Mouse (Mus musculus) neural tube, embryonic 15.5 days (tissue): ENCODE data around the gene Ppp2r5a. TPM values are rescaled to one million over a fixed set of nuclear protein-coding genes. Genes with fewer than 3 reads are reported as not detected.

Source experiments
- ATAC-seq: fragments of 200-750 bp; cut with Nextera tagmentation; 2 replicates; pipeline ENCODE4 v1.8.0; 2017; ENCODE audit warnings: mild to moderate bottlenecking, moderate TSS enrichment, moderate library complexity; ENCODE audit not compliant: low FRiP score
- H3K27ac ChIP-seq: fragments of 300-500 bp; sonication (generic); replicated peaks from 2 replicates; pipeline ENCODE4 v1.5.1; 2015; ENCODE audit warnings: mild to moderate bottlenecking, inconsistent platforms
- H3K27me3 ChIP-seq: fragments of 300-500 bp; sonication (generic); replicated peaks from 2 replicates; pipeline ENCODE4 v1.6.1; 2015; ENCODE audit warnings: inconsistent platforms
- H3K36me3 ChIP-seq: fragments of 300-500 bp; sonication (generic); 2 replicates; pipeline ENCODE4 v1.6.1; 2015; ENCODE audit warnings: inconsistent platforms
- H3K4me1 ChIP-seq: fragments of 300-500 bp; sonication (generic); 2 replicates; pipeline ENCODE4 v1.6.1; 2015; ENCODE audit warnings: inconsistent platforms
- H3K4me2 ChIP-seq: fragments of 300-500 bp; sonication (generic); 2 replicates; pipeline ENCODE4 v1.6.1; 2015; ENCODE audit warnings: inconsistent platforms, mild to moderate bottlenecking, moderate library complexity
- H3K4me3 ChIP-seq: fragments of 300-500 bp; sonication (generic); replicated peaks from 2 replicates; pipeline ENCODE4 v1.5.1; 2015; ENCODE audit warnings: mild to moderate bottlenecking, inconsistent platforms
- H3K9ac ChIP-seq: fragments of 300-500 bp; sonication (generic); replicated peaks from 2 replicates; pipeline ENCODE4 v1.6.1; 2015; ENCODE audit warnings: mild to moderate bottlenecking, inconsistent platforms
- H3K9me3 ChIP-seq: fragments of 300-500 bp; sonication (generic); replicated peaks from 2 replicates; pipeline ENCODE4 v1.6.1; 2016; ENCODE audit warnings: inconsistent platforms
- WGBS: fragments of 180-500 bp; shearing (Covaris S2); methylation state at CpG from one replicate; pipeline ENCODE4 v1.1.7; 2015; ENCODE audit warnings: mixed read lengths; 5-methylcytosine and 5-hydroxymethylcytosine counted together
- polyA plus RNA-seq: library from polyadenylated mRNA; unstranded; fragments of >200 nt; fragmentation: Nextera tagmentation; extraction: Ambion mirVana; gene quantifications from 2 replicates; pipeline ENCODE4 v1.2.1, GENCODE M21; 2015

The Ppp2r5a gene
- polyA plus RNA-seq, 1 experiment from 2014 or later = 8.7 TPM

- H3K9ac ChIP-seq = no peak overlapping the region
- H3K4me1 ChIP-seq = no peaks in the 10 kb centered on the region
- no peaks in the 10 kb centered on the region for H3K9me3 ChIP-seq
- H3K27ac ChIP-seq = no peak overlapping the region
- no peak for ATAC-seq
- H3K36me3 ChIP-seq = no peaks in the 10 kb centered on the region
- WGBS = 73% methylated on average over 5 of the region's 5 CpGs
- H3K4me3 ChIP-seq = no peak overlapping the region
- H3K27me3 ChIP-seq = no peaks in the 10 kb centered on the region
- no peak overlapping the region for H3K4me2 ChIP-seq
Measured at GRCm38 (mm10) chr1:191417111-191417510, 14.0 kb upstream of the Ppp2r5a start.

GRCm38 (mm10) chr1:191416611-191417010 lies 13.5 kb upstream of the Ppp2r5a start:
- H3K27me3 ChIP-seq = no peaks in the 10 kb centered on the region
- no peak overlapping the region for H3K4me2 ChIP-seq
- no peaks in the 10 kb centered on the region for H3K36me3 ChIP-seq
- H3K9ac ChIP-seq = no peak overlapping the region
- WGBS = 9% methylated on average over 3 of the region's 3 CpGs
- no peak overlapping the region for H3K27ac ChIP-seq
- ATAC-seq = no peak
- no peaks in the 10 kb centered on the region for H3K4me1 ChIP-seq
- no peaks in the 10 kb centered on the region for H3K9me3 ChIP-seq
- H3K4me3 ChIP-seq = no peak overlapping the region

GRCm38 (mm10) chr1:191414432-191414831 lies 11.4 kb upstream of the Ppp2r5a start:
- H3K9ac ChIP-seq = no peak overlapping the region
- no peak overlapping the region for H3K4me2 ChIP-seq
- no peaks in the 10 kb centered on the region for H3K27me3 ChIP-seq
- WGBS = 91% methylated on average over 6 of the region's 6 CpGs
- H3K9me3 ChIP-seq = no peaks in the 10 kb centered on the region
- H3K36me3 ChIP-seq = no peaks in the 10 kb centered on the region
- ATAC-seq = no peak
- no peak overlapping the region for H3K4me3 ChIP-seq
- H3K4me1 ChIP-seq = no peaks in the 10 kb centered on the region
- H3K27ac ChIP-seq = no peak overlapping the region

- H3K4me1 ChIP-seq = no peaks in the 10 kb centered on the region
- H3K27ac ChIP-seq = no peak overlapping the region
- no peak overlapping the region for H3K9ac ChIP-seq
- no peak overlapping the region for H3K4me3 ChIP-seq
- H3K27me3 ChIP-seq = no peaks in the 10 kb centered on the region
- no peaks in the 10 kb centered on the region for H3K9me3 ChIP-seq
- no peaks in the 10 kb centered on the region for H3K36me3 ChIP-seq
- H3K4me2 ChIP-seq = no peak overlapping the region
- ATAC-seq = no peak
- WGBS = 59% methylated on average over 6 of the region's 6 CpGs
Measured at GRCm38 (mm10) chr1:191413691-191414415, 10.8 kb upstream of the Ppp2r5a start.

GRCm38 (mm10) chr1:191410294-191411036 lies 7.4 kb upstream of the Ppp2r5a start:
- no peak for ATAC-seq
- WGBS = 58% methylated on average over 10 of the region's 10 CpGs

GRCm38 (mm10) chr1:191407246-191407645 lies 4.2 kb upstream of the Ppp2r5a start:
- ATAC-seq = no peak
- WGBS = 45% methylated on average over 12 of the region's 12 CpGs
- H3K9me3 ChIP-seq = no peaks in the 10 kb centered on the region

More at GRCm38 (mm10) chr1:191410294-191411036, 7.4 kb upstream of the Ppp2r5a start:
- H3K4me3 ChIP-seq = no peak overlapping the region
- H3K27ac ChIP-seq = no peak overlapping the region
- H3K9ac ChIP-seq = no peak overlapping the region
- no peaks in the 10 kb centered on the region for H3K36me3 ChIP-seq
- no peaks in the 10 kb centered on the region for H3K27me3 ChIP-seq
- H3K4me1 ChIP-seq = no peaks in the 10 kb centered on the region
- no peaks in the 10 kb centered on the region for H3K9me3 ChIP-seq
- no peak overlapping the region for H3K4me2 ChIP-seq

GRCm38 (mm10) chr1:191406516-191406915 lies 3.4 kb upstream of the Ppp2r5a start:
- Histone ChIP-seq H3K27me3 (no peaks in the 10 kb centered on the region), H3K4me3 (no peak overlapping the region), H3K36me3 (no peaks in the 10 kb centered on the region), H3K4me2 (no peak overlapping the region), H3K9ac (no peak overlapping the region), H3K27ac (no peak overlapping the region), H3K4me1 (no peaks in the 10 kb centered on the region), H3K9me3 (no peaks in the 10 kb centered on the region)
- 91% methylated on average over 8 of the region's 8 CpGs for WGBS
- no peak for ATAC-seq

More at GRCm38 (mm10) chr1:191407246-191407645, 4.2 kb upstream of the Ppp2r5a start:
- H3K27me3 ChIP-seq = no peaks in the 10 kb centered on the region
- no peak overlapping the region for H3K4me2 ChIP-seq
- no peak overlapping the region for H3K9ac ChIP-seq
- H3K27ac ChIP-seq = no peak overlapping the region
- no peaks in the 10 kb centered on the region for H3K4me1 ChIP-seq
- H3K36me3 ChIP-seq = no peaks in the 10 kb centered on the region
- no peak overlapping the region for H3K4me3 ChIP-seq

GRCm38 (mm10) chr1:191404721-191405329 lies 1.8 kb upstream of the Ppp2r5a start:
- Histone ChIP-seq H3K27ac (no peak overlapping the region), H3K4me2 (no peak overlapping the region), H3K4me1 (no peaks in the 10 kb centered on the region), H3K9ac (no peak overlapping the region), H3K27me3 (no peaks in the 10 kb centered on the region), H3K36me3 (no peaks in the 10 kb centered on the region), H3K4me3 (no peak overlapping the region), H3K9me3 (no peaks in the 10 kb centered on the region)
- no peak for ATAC-seq
- 87% methylated on average over 10 of the region's 10 CpGs for WGBS

- H3K4me1 ChIP-seq = no peaks in the 10 kb centered on the region
- no peak for ATAC-seq
- no peak overlapping the region for H3K9ac ChIP-seq
- no peak overlapping the region for H3K4me3 ChIP-seq
- no peak overlapping the region for H3K27ac ChIP-seq
- no peak overlapping the region for H3K4me2 ChIP-seq
- 38% methylated on average over 1 of the region's 1 CpGs for WGBS
- H3K27me3 ChIP-seq = no peaks in the 10 kb centered on the region
- H3K9me3 ChIP-seq = no peaks in the 10 kb centered on the region
- no peaks in the 10 kb centered on the region for H3K36me3 ChIP-seq
Measured at GRCm38 (mm10) chr1:191404301-191404700, 1.2 kb upstream of the Ppp2r5a start.

- H3K4me1 ChIP-seq = peaks cover 3% of the 10 kb centered on the region
- H3K27ac ChIP-seq = no peak overlapping the region
- WGBS = 53% methylated on average over 7 of the region's 7 CpGs
- H3K4me2 ChIP-seq = no peak overlapping the region
- H3K9me3 ChIP-seq = no peaks in the 10 kb centered on the region
- no peaks in the 10 kb centered on the region for H3K27me3 ChIP-seq
- H3K4me3 ChIP-seq = no peak overlapping the region
- no peak for ATAC-seq
- H3K36me3 ChIP-seq = no peaks in the 10 kb centered on the region
- H3K9ac ChIP-seq = no peak overlapping the region
Measured at GRCm38 (mm10) chr1:191402506-191402905, 566 bp downstream of the Ppp2r5a start.

GRCm38 (mm10) chr1:191396897-191397849 lies 5.9 kb downstream of the Ppp2r5a start:
- Histone ChIP-seq H3K9ac (peak overlapping the region; percentile 64), H3K9me3 (no peaks in the 10 kb centered on the region), H3K4me3 (peak overlapping the region; percentile 71), H3K4me1 (peaks cover 13% of the 10 kb centered on the region), H3K36me3 (no peaks in the 10 kb centered on the region), H3K4me2 (peak overlapping the region; percentile 69), H3K27me3 (no peaks in the 10 kb centered on the region), H3K27ac (peak overlapping the region; percentile 99)
- ATAC-seq = peak; percentile 99
- under 1% methylated on average over 72 of the region's 82 CpGs for WGBS
